Mouse (Mus musculus) thymus, adult 2 months (tissue): ENCODE measurements at regions not wholly inside any gene's neighbourhood (a gene's known extent, or its start where the extent isn't known, plus 50 kb on each side); places are given as distances from the start of the nearest gene placed in this dataset.

Experiments used
- CTCF ChIP-seq: fragments of 200-500 bp; IDR thresholded peaks from 2 replicates; pipeline ENCODE4 v1.5.1; 2012; ENCODE audit warnings: mild to moderate bottlenecking, control low read depth, low read length, moderate library complexity, borderline replicate concordance; ENCODE audit not compliant: control insufficient read depth, poor library complexity, insufficient read depth; ENCODE audit errors: extremely low read depth
- POLR2A ChIP-seq: fragments of 200-500 bp; IDR thresholded peaks from 2 replicates; pipeline ENCODE4 v1.6.1; 2012; ENCODE audit warnings: mild to moderate bottlenecking, low read length, control low read depth, moderate library complexity; ENCODE audit not compliant: control insufficient read depth, poor library complexity, insufficient read depth; ENCODE audit errors: extremely low read depth

- TF ChIP-seq CTCF (no peak), POLR2A (no peak)
Observed at GRCm38 (mm10) chr4:123991223-123991622, 73.4 kb upstream of the 4930535I16Rik start.
